Mouse (Mus musculus) embryo, embryonic 11.5 days (tissue): ENCODE measurements around the gene Adar.

ENCODE experiments used
- DNase-seq: peaks from one replicate; pipeline ENCODE4 v3.0.0-alpha.2; 2012; ENCODE audit warnings: low read depth, low spot score

Gene Adar

DNA sequence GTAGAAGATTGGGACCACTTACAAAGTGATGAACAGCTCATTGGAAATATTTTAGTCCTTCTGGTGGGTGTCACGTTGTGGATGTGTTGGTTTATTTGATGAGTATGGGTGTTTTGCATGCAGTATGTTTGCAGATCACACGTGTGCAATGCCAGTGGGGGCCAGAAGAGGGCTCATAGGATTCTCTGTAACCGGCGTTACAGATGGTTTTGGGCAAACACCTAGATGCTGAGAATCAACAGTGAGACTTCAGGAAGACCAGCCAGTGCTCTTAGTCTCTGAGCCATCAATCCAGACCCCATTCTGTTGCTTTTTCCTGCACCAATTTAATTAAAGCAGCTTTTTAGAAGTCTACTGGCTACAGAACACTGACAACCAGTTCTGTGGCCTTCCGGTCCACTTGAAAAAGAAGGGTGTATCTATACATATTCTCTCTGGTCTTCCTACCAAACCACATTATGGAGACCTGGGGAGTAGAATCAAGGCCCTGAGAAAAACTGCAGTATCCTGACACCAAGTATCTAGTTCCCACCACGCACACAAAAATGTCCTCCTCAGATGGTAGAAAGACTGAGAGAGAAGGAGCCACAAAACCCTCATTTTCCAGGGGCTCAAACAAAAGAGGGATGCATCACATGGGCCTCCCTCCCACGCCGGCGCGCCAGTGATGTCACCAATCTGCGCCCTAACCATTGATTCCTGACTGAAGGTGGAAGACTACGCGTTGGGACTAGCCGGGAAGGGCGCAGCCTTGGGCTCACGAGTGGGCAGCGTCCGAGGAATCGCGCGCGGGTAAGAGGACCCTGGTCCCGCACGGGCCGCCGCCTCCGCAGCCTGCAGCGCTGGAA, at the start of gene Adar:
TSS of gene Adar (plus strand) at position 664 of the 848 bp plus-strand sequence.
- peak; percentile 74 for DNase-seq

DNA sequence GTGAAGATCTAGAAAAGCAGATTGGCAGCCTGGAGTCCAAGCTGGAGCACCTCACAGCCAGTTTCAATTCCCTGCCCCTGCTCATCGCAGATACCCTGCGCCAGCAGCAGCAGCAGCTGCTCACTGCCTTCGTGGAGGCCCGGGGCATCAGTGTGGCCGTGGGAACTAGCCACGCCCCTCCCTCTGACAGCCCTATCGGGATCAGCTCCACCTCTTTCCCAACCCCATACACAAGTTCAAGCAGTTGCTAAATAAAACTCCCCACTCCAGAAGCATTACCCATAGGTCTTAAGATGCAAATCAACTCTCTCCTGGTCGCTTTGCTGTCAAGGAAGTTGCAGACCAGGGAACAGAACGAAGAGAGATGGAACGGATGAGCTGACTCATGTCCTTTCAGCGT, 47.7 kb upstream of the Adar start:
- DNase-seq = no peak

DNA sequence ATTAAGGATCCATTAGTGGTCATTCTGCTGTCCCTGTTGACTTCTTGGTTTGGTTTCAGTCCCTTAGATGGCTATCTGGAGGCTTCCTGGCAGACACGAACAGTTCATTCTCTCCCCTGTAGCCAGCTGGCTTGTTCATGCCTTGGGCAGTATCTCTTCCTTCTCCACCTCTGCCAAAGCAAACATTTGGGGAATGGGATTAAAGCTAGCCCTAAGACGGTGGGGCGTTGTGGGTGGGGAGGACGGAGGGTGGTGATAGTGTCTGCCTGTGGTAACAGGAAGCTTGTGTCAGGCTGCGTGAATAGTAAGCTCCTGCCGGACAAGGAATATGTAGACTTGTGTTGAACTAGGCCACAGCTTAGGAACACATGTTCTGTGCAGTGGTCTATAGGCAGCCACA, 43.5 kb upstream of the Adar start:
- DNase-seq = no peak

DNA sequence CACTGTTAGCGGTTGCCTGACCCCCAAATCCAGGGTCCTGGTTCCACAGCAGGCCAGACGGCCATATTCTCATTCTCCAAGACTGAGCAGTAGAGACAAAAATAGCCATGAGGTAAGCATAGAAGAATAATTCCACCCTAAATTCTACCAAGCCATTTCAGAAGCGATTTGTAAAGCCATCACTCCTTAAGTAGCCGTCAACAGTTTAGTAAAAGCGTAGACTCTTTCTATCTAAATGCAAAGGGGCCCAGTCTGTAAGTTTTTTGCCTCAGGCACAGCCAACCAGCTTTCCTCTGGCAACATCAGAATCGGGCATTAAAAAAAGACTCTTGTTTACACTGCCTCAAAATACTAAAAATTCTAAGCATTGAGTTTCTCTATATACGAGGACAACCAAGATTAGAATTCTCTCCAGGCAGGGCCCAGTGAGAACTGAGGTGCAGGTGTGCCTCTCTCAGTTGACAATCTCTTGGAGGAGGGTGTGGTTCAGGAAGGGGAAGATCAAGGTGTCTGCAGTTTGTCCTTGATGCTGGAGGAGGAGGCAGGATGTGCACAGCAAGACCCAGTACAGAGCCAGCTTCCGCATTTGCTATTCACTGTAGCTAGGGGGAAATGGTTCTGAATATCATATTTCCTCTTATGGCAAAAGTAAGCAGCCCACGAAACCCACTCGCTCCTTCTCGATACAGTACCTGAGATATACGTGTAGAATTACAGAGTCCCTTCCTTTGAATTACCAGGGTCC, 42.1 kb upstream of the Adar start:
- DNase-seq = no peak

DNA sequence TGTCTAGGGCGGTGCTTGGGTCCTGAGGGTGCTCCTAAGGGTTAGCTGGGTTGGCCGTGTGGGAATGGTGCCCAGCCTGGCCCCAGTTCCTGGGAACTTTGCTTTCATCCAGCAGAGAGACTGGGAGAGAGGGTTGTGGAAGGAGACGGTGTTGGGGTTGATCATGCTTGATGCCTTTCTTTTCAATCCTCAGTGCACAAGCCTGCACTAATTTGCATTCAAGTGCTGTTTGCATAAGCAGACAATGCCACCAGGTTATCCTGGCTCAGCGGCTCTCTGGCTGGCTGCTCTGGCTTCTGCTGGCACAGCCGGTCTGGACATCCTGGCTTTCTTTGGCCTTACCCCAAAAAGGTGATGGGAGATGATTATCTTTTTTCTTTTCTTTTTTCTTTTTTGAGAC, 37.2 kb upstream of the Adar start:
- no peak for DNase-seq

DNA sequence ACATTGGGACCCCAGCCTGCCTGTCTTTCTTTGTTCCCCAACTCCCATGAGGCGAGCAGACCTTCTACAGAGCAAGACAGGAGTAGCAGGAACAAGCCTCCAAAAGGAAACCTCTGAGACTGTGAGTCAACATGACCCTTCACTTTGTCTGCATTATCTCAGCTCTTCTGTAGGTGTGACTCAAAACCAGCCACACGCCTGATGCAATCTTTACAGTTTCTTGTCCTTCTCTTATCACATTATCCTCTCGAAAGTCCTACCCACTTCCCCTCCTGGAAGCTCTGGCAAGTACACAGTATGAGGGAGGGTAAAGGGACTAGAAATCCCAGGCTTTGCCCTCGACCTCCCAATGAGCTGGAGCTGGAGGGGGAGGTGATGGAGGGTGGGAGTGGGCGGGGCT, 28.8 kb upstream of the Adar start:
- no peak for DNase-seq

DNA sequence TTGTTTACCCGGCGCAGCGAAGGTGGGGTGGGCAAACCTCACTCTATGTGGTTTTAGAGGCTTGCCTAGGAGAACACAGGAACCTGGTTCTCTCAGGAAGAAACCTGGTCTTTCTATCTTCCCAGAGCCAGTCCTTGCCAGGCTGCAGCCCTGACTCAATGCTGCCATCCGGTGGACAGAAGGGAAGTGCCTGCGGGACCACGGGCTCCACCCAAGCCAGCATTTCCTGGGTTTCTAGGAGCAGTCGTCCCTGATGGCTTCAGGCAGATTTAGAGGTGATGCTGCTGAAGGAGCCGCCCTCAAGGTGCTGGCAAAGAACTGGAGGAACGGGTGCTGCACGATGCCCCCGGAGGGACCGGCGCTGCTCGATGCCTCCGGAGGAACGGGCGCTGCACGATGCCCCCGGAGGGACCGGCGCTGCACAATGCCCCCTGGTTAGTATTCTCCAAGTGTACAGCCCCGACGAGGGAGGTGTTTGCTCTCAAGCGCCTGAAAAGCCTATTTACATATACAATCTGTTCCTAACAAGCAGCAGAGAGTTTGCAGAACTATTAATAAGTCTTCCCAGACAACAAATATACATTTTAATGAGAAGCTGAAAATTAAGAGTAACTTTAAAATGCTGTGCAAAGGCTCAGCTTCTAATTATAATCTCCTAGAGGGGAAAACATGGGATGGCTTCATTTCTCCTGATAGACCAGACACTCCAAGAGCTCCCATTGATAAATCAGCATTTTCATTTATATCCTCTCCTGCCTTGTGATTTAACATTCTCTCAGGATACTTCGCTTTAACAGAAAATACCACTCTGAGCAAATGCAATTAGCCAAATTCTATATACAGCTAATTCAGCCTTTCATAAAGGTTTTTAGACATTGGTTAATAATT, 25.9 kb upstream of the Adar start:
- peak; percentile 79 for DNase-seq

DNA sequence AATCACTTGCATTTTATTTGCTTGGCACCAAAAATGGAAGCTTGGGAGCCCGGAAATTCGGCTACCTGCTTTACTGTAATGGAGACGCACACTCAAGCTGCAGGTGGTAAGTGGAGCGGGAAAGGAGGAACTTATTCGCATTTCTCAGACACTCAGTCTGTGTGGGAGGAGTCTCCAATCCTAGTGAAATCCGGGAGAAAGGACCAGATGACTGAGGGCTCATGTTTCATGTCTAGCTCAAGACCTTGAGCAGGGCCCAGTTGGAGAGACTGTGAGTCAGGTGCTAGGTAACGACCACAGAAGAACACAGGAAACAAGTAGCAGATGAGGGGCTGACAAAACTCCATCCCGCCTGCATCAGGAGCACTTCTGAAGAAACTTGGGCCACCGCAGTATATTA, 23.0 kb upstream of the Adar start:
- DNase-seq = no peak

DNA sequence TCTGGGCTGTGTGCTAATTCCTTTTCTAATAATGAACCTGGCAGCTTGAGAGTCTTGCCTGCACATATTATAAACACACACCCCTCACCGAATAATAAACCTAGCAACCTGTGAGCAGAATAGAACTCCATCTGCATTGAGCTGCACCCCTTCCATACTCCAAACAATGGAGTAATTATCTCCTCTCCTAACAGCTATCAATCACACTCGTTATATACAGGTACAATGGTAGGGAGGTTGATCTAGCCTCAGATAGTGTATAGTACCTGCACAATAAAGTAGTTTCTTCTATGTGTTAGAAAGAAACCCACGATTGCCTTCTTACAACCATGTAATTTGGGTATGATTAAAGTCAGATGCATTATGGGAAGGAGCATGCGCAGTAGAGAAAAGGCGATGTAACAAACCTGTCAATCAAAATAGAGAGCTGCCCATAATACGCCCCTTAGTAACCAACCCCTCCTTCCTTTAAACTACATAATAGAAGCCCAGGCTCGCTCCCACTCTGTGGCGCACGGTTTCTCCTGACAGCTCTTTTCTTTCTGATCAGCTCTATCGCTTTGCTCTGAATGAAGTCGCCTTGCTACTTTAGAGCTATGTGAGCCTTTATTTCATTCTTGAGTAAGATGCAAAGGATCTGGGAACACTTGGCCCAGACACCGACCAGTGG, 18.5 kb upstream of the Adar start:
- DNase-seq = no peak

DNA sequence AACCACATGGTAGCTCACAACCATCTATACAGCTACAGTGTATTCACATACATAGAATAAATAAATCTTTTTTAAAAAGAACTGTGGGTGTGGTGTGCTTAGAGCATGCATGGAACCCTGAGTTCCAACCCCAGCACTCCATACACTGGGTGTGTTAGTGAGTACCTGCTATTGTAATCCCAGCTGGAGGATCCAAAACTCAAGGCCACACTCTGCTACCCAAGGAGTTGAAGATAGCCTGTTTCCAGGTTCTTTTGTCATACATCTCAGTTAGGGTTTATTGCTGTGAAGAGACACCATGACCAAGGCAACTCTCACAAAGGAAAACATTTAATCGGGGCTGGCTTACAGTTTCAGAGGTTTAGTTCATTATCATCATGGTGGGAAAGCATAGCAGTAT, 15.9 kb upstream of the Adar start:
- no peak for DNase-seq

DNA sequence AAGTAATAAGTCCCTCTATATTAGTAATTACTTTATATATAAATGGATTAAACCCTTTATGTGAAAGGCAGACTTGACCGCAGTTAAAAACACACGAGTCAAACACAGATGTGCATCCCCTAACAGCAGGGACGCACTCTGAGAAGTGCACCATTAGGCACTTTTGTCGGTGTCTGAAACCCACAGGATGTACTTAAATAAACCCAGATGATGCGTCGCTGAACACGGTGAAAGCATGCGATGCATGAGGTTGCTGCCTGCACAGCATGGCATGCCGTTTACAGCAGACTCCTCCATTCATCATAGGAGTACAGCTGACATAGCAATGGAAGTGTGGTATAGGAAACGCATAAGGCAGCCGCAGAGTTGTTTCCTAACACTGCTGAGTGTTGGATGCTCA, 14.4 kb upstream of the Adar start:
- no peak for DNase-seq

DNA sequence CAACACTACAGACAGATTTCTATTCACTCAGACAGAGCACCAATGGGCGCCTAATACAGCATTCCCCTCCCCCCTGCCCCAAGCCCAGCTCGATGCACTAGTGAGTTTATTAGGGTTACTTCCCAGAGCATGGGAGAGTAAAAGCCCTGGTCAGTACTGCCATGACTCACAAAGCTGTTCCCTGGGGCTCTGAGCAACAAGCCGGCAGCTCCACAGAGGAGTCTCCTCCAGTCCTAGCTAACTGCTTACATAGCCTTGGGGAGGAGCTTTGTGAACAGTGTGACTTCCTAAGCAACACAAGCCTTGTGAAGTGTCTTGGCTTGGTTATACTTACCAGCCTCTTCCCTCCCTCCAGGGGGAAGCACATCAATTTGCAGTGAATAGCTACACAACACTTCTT, 11.2 kb upstream of the Adar start:
- no peak for DNase-seq

DNA sequence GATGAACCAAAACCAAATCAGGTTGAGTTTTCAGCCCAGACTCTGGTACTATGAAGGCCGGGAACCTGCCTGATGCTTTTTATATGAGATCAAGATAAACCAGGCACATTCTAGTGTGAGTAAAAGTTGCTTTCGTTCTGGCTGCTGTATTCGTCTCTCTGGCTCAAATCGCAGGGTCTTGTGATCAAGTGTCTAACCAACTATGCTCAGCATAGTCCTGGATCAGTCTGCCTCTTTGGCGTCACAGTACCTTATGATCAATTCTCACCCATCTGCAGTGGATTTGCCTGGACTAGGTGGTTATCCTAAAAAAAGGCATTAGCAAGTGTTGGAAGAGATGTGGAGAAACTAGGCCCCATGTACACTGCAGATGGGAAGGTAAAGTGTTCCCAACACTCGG, 10.8 kb upstream of the Adar start:
- DNase-seq = no peak

DNA sequence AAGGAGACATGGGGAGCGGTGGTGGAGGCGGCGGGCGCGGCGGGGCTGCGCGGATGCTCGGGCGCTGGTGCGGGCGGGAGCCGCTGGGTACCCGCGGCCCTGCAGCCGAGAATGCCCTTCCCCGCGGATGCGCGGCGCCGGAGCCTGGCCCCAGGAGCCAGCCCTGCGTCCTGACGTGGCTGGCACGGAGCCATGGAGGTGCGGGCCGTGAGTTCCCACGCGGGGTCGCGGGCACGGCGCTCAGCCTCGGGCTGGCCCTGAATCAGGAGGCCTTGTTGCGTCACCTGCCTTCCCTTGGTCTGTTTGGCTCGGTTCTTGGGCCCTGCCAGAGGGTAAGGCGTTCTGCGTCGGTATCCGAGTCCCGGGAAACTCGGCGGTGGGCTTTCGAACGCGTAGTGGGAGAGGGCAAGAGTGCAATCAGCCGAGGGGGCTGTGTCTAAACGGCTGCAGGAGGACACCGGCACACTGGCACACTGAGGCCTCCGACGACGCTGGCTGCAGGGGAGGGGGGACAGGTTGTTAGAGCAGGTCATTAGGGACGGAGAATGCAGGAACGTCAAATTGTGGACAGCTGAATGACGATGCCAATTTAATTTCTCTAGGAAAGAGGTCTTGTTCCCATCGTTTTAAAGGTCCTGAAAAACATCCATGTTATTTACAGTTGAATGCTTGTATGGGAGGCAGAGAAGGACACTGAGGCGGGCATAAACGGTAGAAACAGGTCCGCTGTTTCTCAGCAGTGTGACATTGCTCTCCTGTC, 565 bp downstream of the Adar start:
- DNase-seq = no peak

DNA sequence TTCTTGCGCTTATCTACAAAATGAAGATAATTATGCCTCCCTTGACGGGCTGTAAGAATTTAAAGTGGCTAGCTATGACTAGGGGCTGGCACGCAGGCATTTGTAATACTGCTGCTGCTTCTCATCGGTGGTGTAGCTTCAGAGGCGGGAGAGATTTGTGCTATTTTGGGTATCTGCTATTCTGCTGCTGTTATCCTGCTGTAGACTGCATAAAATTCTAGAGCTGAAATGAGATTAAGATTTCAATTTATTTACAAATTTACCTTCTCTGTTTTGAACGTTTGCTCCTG, 1.1 kb downstream of the Adar start:
- no peak for DNase-seq

DNA sequence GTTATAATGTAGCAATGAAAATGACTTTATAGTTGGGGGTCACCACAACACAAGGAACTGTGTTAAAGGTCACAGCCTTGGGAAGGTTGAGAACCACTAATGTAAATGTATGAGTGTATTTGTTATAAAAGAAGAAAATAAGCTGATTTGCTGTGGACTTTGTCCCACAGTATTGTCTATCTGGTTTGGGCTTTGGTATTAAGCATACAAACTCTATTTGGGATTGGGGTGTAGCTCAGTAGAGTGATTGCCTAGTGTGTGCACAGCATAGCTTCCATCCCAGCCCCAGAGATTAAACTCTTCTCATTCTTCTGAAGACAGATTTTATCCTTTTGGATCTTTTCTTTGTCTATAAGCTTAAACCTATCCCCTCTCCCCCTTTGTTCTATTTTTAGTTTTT, 7.2 kb downstream of the Adar start:
- DNase-seq = no peak

DNA sequence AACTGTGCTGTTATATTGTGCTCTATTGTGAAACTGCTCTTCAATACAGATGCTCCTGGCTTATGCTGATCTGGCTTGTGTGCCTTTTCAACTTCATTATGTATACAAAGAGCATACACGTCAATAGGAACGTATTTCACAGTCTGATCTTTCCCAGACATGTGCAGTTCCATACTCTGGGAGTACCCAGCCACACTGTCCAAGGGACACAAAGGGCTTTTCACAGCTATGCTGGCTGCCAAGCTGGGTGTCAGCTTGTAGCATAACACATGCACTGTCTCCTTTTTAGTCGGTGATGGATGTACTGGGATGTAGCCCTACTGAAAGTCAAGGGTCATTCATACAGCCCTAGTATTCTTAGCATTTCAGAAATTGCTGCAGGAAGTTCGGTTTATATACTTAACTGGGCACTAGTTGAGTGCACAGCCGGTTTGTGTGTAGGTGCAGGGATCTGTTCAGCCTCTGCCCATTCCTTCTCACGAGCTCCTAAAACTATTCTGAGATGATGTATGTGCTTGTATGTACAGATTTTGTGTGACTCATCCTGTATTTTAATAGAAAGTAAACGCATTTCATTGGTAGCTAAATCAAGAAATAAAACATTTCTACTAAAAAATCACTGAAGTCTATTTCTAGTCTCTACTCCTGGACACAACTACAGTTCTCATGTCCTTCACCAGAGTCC, 8.7 kb downstream of the Adar start:
- DNase-seq = no peak

DNA sequence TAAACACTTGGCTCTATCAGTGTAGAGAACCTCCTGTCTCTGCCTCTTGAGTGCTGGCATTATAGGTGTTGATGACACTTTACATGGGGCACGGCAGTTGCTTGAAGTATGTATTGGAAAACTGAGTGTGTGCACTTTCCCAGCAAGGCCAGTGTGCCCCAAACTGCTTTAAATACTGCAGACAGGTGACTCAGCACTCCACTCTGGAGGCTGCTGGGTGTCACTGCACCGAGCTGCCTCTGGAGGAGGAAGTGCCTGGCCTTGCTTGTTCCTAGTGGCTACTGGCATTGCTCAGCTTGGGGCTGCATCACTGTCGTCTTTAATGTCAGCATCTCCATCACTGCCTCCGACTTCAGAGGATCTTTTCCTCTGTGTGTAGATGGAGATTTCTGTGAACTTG, 12.2 kb downstream of the Adar start:
- DNase-seq = no peak

DNA sequence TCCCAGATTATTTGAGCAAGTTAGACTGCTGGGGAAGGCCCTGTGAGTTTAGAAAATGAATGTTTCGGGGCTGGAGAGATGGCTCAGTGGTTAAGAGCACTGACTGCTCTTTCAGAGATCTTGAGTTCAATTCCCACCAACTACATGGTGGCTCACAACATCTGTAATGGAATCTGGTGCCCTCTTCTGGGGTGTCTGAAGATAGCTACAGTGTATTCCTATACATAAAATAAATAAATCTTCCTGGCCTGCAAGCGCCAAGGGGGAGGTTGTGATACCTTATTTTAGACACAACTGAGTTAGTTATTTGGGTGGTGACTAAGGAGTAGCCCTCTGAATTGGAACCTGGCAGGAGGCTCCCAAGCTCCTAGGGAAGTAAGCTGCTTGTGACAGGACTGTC, 14.0 kb downstream of the Adar start:
- no peak for DNase-seq
